Mouse (Mus musculus) forebrain, embryonic 11.5 days (tissue): ENCODE results near the gene Pglyrp2. TPM values are rescaled to one million over a fixed set of nuclear protein-coding genes. Genes with fewer than 3 reads are reported as not detected.

Experiments used
- ATAC-seq: fragments of 200-750 bp; cut with Nextera tagmentation; replicated peaks from 2 replicates; pipeline ENCODE4 v1.8.0; 2017; ENCODE audit warnings: moderate TSS enrichment; ENCODE audit not compliant: low FRiP score
- DNase-seq: peaks from one replicate; pipeline ENCODE4 v3.0.0-alpha.2; 2017; ENCODE audit warnings: low spot score
- H3K27ac ChIP-seq: fragments of 300-500 bp; sonication (generic); 2 replicates; pipeline ENCODE4 v1.5.1; 2014; ENCODE audit warnings: low read depth, low read length
- H3K27me3 ChIP-seq: fragments of 300-500 bp; sonication (generic); 2 replicates; pipeline ENCODE4 v1.6.1; 2014; ENCODE audit warnings: mild to moderate bottlenecking, low read length, mixed read lengths; ENCODE audit not compliant: control insufficient read depth, insufficient read depth
- H3K36me3 ChIP-seq: fragments of 300-500 bp; sonication (generic); 2 replicates; pipeline ENCODE4 v1.6.1; 2014; ENCODE audit warnings: mild to moderate bottlenecking, low read length, moderate library complexity, mixed read lengths; ENCODE audit not compliant: control insufficient read depth, insufficient read depth
- H3K4me1 ChIP-seq: fragments of 300-500 bp; sonication (generic); replicated peaks from 2 replicates; pipeline ENCODE4 v1.6.1; 2014; ENCODE audit warnings: low read length, mixed read lengths; ENCODE audit not compliant: control insufficient read depth, insufficient read depth
- H3K4me2 ChIP-seq: fragments of 300-500 bp; sonication (generic); 2 replicates; pipeline ENCODE4 v1.6.1; 2014; ENCODE audit warnings: low read depth, mild to moderate bottlenecking, low read length, moderate library complexity, mixed read lengths; ENCODE audit not compliant: severe bottlenecking
- H3K4me3 ChIP-seq: fragments of 300-500 bp; sonication (generic); 2 replicates; pipeline ENCODE4 v1.5.1; 2014; ENCODE audit warnings: low read depth, low read length
- H3K9ac ChIP-seq: fragments of 300-500 bp; sonication (generic); 2 replicates; pipeline ENCODE4 v1.6.1; 2014; ENCODE audit warnings: low read length
- H3K9me3 ChIP-seq: fragments of 300-500 bp; sonication (generic); 2 replicates; pipeline ENCODE4 v1.6.1; 2016; ENCODE audit warnings: low read length, mixed read lengths; ENCODE audit not compliant: control insufficient read depth
- WGBS: fragments of 180-500 bp; shearing (Covaris S2); extraction: QIAGEN DNeasy Blood & Tissue Kit; methylation state at CpG from one replicate; pipeline ENCODE4 v1.1.7; 2014; 5-methylcytosine and 5-hydroxymethylcytosine counted together
- polyA plus RNA-seq: library from polyadenylated mRNA; unstranded; fragments of >200 nt; fragmentation: Nextera tagmentation; extraction: Ambion mirVana; gene quantifications from 2 replicates; pipeline ENCODE4 v1.2.1, GENCODE M21; 2014

The Pglyrp2 gene
- polyA plus RNA-seq, 1 experiment from 2014 or later: 0.11 TPM

DNA sequence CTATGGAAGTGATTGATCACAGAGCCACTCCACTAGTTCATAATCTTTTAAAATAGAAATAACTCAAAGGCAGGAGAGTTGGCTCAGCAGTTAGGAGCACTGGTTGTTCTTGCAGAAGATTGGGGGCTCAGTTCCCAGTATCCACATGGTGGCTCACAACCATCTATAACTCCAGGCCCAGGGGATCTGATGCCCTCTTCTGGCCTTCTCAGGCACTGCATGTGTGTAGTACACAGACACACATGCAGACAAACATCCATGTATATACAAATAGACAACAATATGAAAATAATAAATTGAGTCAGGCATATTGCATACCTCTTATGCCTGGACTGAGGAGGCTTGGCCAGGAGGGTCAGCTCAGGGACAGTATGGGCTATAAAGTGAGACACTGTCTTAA is 23.2 kb upstream of the Pglyrp2 start:
- ATAC-seq (no peak), DNase-seq (no peak)
- H3K9me3 ChIP-seq: no peaks in the 10 kb centered on the region
- no peaks in the 10 kb centered on the region for H3K4me1 ChIP-seq
- no peaks in the 10 kb centered on the region for H3K36me3 ChIP-seq
- no peak overlapping the region for H3K27ac ChIP-seq
- no peaks in the 10 kb centered on the region for H3K27me3 ChIP-seq
- no peak overlapping the region for H3K9ac ChIP-seq
- H3K4me2 ChIP-seq: no peak overlapping the region
- no peak overlapping the region for H3K4me3 ChIP-seq

DNA sequence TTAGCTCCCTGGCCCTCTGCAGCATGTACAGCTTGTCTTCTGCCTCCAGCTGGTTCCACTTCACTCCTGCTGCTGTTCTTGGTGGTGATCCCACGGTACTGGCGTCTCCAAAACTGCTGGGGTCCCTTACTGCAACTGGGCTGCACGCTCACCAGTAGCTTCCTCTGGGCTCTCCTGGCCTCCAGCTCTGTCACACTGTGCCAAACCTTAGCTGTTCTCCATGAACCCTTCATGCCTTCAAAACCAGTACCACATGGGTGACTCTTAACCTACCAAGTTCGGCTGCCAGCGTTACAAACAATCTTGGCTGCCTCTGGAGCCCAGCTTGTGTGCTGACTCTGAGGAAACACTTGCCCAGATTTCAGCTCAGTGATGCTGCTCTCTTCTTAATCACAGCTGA is 21.0 kb upstream of the Pglyrp2 start:
- H3K36me3 ChIP-seq: no peaks in the 10 kb centered on the region
- H3K9ac ChIP-seq: no peak overlapping the region
- no peak overlapping the region for H3K4me2 ChIP-seq
- DNase-seq (no peak), ATAC-seq (no peak)
- no peaks in the 10 kb centered on the region for H3K9me3 ChIP-seq
- H3K27me3 ChIP-seq: no peaks in the 10 kb centered on the region
- no peaks in the 10 kb centered on the region for H3K4me1 ChIP-seq
- no peak overlapping the region for H3K27ac ChIP-seq
- WGBS: 88% methylated on average over 5 of the region's 5 CpGs
- no peak overlapping the region for H3K4me3 ChIP-seq

DNA sequence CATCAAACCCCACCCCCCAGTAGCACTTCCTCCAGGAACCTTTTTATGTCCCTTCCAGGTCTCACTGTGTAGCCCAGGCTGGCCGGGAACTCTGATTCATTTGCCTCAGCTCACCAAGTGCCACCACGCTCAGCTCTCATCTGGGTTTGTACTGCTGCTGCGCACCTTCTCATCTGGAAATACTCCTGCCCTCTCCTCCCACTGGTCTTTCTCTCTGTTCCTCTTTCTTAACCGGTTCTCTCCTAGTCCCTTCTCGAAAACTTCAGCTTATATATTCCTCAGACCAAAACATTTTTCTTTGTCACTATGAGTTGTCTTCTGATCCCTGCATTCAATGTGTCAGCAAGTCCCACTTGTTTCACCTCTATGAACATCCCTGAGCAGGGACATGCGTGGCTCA is 19.3 kb upstream of the Pglyrp2 start:
- no peaks in the 10 kb centered on the region for H3K9me3 ChIP-seq
- no peaks in the 10 kb centered on the region for H3K4me1 ChIP-seq
- 84% methylated on average over 6 of the region's 6 CpGs for WGBS
- no peaks in the 10 kb centered on the region for H3K27me3 ChIP-seq
- no peak overlapping the region for H3K4me3 ChIP-seq
- H3K9ac ChIP-seq: no peak overlapping the region
- ATAC-seq: no peak
- no peak overlapping the region for H3K27ac ChIP-seq
- no peak for DNase-seq
- no peaks in the 10 kb centered on the region for H3K36me3 ChIP-seq
- H3K4me2 ChIP-seq: no peak overlapping the region

DNA sequence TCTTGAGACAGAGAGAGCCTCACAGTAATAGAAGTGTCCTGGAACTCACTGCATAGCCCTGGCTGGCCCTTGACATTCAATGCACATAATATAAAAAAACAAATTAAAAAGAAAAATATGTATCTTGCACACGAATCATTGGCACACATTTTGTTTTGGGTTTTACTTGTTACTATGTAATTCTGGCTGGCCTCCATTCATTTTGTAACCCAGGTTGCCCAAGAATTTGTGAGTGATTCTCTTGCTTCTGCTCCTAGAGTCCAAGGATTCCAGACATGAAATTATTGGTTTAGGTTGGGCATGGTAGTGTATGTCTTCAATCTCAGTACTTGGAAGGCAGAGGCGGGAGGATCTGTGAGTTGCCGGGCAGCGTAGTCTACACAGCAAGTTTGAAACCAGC is 13.1 kb upstream of the Pglyrp2 start:
- no peaks in the 10 kb centered on the region for H3K9me3 ChIP-seq
- H3K27ac ChIP-seq: no peak overlapping the region
- H3K9ac ChIP-seq: no peak overlapping the region
- no peaks in the 10 kb centered on the region for H3K36me3 ChIP-seq
- no peak overlapping the region for H3K4me2 ChIP-seq
- ATAC-seq: no peak
- 90% methylated on average over 4 of the region's 4 CpGs for WGBS
- H3K27me3 ChIP-seq: no peaks in the 10 kb centered on the region
- no peak overlapping the region for H3K4me3 ChIP-seq
- DNase-seq: no peak
- no peaks in the 10 kb centered on the region for H3K4me1 ChIP-seq

DNA sequence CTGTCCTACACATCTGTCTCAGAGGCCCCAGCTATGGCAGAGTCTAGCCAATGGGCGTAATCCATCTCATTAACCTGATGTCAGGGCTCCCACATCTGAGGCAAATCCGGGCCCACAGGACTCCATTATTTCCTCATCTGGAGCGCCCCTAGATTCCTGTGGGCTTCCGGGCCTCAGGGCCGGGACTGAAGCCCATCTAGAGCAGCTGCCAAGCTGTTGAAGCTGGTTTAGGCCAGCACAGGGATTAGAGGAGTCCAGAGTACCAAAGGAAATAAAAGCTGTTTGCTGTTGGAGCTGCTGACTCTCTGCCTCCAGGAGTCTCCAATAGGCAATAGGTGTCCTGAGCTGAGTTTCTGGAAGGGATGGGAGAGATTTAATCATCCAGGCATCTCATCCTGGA is 11.2 kb upstream of the Pglyrp2 start:
- H3K9ac ChIP-seq: no peak overlapping the region
- ATAC-seq (no peak), DNase-seq (no peak)
- no peaks in the 10 kb centered on the region for H3K4me1 ChIP-seq
- H3K27ac ChIP-seq: no peak overlapping the region
- no peaks in the 10 kb centered on the region for H3K36me3 ChIP-seq
- WGBS: 75% methylated on average over 5 of the region's 5 CpGs
- no peaks in the 10 kb centered on the region for H3K27me3 ChIP-seq
- H3K4me2 ChIP-seq: no peak overlapping the region
- H3K4me3 ChIP-seq: no peak overlapping the region
- no peaks in the 10 kb centered on the region for H3K9me3 ChIP-seq

DNA sequence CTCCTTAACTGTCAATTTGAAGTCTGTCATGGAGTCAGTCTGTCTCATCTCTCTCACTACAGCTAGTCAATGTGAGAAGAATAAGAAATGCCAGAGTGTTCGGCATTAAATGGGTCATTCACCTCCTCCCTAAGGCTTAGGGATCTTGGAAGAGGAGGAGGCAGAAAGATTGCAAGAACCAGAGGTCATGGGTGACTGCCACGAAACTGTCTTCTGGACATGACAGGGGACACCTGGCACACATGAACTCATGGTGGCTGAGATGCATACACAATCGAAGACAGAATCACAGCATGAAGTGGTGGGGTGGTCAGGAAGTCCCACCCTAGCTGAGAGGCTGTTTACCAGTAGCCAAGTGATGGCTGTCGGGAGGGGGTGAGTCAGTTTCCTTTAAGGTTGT is 10.4 kb upstream of the Pglyrp2 start:
- no peak for ATAC-seq
- H3K27ac ChIP-seq: no peak overlapping the region
- no peak overlapping the region for H3K4me3 ChIP-seq
- no peaks in the 10 kb centered on the region for H3K9me3 ChIP-seq
- 83% methylated on average over 4 of the region's 4 CpGs for WGBS
- DNase-seq: no peak
- H3K4me1 ChIP-seq: no peaks in the 10 kb centered on the region
- H3K36me3 ChIP-seq: no peaks in the 10 kb centered on the region
- no peaks in the 10 kb centered on the region for H3K27me3 ChIP-seq
- H3K9ac ChIP-seq: no peak overlapping the region
- H3K4me2 ChIP-seq: no peak overlapping the region

DNA sequence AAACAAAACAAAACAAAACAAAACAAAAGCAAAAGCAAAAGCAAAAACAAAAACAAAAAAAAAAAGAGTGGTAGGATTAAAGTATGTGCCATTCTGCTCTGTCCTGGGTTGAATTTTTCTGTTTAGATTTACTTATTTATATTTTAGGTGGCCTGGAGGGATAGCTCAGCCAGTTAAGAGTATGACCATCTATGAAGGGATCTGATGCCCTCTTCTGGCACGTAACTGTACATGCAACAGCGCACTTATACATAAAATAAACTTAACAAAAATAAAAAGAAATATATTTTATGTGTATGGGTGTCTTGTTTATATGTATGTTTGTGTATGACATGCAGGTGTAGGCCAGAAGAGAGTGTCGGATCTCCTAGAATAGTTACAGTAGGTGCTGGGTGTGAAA is 8.0 kb upstream of the Pglyrp2 start:
- H3K4me3 ChIP-seq: no peak overlapping the region
- no peaks in the 10 kb centered on the region for H3K36me3 ChIP-seq
- 55% methylated on average over 3 of the region's 3 CpGs for WGBS
- no peaks in the 10 kb centered on the region for H3K9me3 ChIP-seq
- no peak overlapping the region for H3K4me2 ChIP-seq
- ATAC-seq: no peak
- H3K27me3 ChIP-seq: no peaks in the 10 kb centered on the region
- H3K9ac ChIP-seq: no peak overlapping the region
- no peak overlapping the region for H3K27ac ChIP-seq
- H3K4me1 ChIP-seq: no peaks in the 10 kb centered on the region
- DNase-seq: no peak

DNA sequence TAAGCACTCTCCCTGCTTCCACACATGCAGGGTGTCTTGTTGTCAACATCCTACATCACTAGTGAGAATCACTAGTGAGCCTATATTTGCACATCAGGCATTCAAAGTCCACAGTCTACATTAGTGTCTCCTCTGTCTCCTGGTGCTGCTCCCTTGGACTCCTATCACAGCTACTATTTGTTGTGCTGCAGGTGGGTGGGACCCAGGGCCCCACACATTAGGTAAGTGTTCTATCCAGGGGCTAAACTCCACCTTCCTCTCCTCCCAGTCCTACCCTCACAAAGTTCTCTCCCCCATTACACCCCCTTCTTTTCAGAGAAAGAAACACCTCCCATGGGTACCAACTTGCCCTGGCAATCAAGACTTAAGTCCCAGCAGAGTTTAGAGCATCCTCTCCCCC is 2.6 kb upstream of the Pglyrp2 start:
- DNase-seq (no peak), ATAC-seq (no peak)
- Histone ChIP-seq H3K27ac (no peak overlapping the region), H3K36me3 (no peaks in the 10 kb centered on the region), H3K4me1 (no peaks in the 10 kb centered on the region), H3K27me3 (no peaks in the 10 kb centered on the region), H3K4me2 (no peak overlapping the region), H3K4me3 (no peak overlapping the region), H3K9ac (no peak overlapping the region), H3K9me3 (no peaks in the 10 kb centered on the region)

DNA sequence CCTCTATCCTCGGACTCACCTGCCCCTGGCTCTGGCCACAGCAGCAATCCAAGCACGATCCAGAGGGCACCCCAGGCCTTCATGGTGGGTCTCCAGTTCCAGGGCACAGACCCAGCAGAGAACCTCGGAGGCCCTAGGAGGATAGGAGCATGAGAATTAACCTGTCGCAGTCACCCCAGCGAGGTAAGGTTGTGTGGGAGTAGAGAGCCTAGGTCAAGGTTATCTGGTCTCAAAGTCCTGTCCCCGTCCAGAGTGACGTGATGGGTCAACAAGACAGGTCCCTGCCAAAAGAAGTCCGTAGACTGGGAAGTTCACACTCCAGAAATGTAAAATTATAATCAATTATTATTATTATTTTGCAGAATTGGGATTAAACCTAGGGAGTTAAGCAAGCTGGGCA is 3.2 kb downstream of the Pglyrp2 start:
- Histone ChIP-seq H3K36me3 (no peaks in the 10 kb centered on the region), H3K4me1 (no peaks in the 10 kb centered on the region), H3K4me2 (no peak overlapping the region), H3K27me3 (peaks cover 1% of the 10 kb centered on the region; the same call in 1 of the 2 replicates), H3K27ac (no peak overlapping the region), H3K4me3 (no peak overlapping the region), H3K9ac (no peak overlapping the region), H3K9me3 (no peaks in the 10 kb centered on the region)
- DNase-seq (no peak), ATAC-seq (no peak)
- WGBS: 87% methylated on average over 8 of the region's 8 CpGs
